Mouse (Mus musculus): ENCODE results near the gene Kpna7.

DNA sequence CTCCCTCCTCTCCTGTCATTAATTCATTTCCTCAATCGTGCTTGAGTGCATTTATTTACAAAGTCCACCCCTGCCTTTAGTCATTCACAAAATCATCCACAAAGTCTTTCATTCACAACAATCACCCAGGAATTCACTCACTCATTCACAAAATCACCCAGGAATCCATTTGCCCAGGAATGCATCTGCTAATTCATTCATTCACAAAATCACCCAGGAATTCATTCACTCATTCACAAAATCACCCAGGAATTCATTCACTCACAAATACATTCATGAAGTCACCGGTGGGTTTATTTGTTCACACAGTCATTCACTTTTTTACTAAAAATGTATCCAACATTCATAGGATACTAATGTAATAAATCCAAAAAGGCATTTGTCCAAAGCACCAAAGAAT, 93.8 kb downstream of the Kpna7 start:
- TF ChIP-seq MYOD1 (IDR thresholded peaks at IDR 0.05; ENCODE audit: control insufficient read depth in 1 of 3, insufficient read length in 2 of 3, low read depth in 2 of 3) (no peak), POLR2A (IDR thresholded peaks at IDR 0.05; ENCODE audit: insufficient read length, low read depth) (no peak), E2F4 (IDR thresholded peaks at IDR 0.05; ENCODE audit: insufficient read depth) (no peak), TCF3 (IDR thresholded peaks at IDR 0.05; ENCODE audit: insufficient read length, low read depth) (no peak), MYOG (IDR thresholded peaks at IDR 0.05; ENCODE audit: control insufficient read depth in 1 of 3, insufficient read depth in 1 of 3, insufficient read length in 2 of 3, low read depth in 2 of 3) (no peak), SRF (IDR thresholded peaks at IDR 0.05; ENCODE audit: control insufficient read depth, insufficient read length, low read depth) (no peak), POLR2AphosphoS2 (IDR thresholded peaks at IDR 0.05; ENCODE audit: insufficient read length, low read depth) (no peak)
